Mouse (Mus musculus): ENCODE data around the gene Mapre1. TPM values are rescaled to one million over a fixed set of nuclear protein-coding genes. Genes with fewer than 3 reads are reported as not detected.

Gene Mapre1
- polyA plus RNA-seq, 1 experiment from 2014 or later: 238 TPM

Other genes starting within 250 kb of the Mapre1 start
- not detected in 2 replicates for gene 4930404H24Rik, start 248.5 kb upstream of the Mapre1 start, polyA plus RNA-seq (2014; fragmentation: Nextera tagmentation; extraction: Ambion mirVana)
- gene Nol4l, start 211.3 kb upstream of the Mapre1 start, polyA plus RNA-seq (2014; fragmentation: Nextera tagmentation; extraction: Ambion mirVana): 11.6 and 12.9 TPM in 2 replicates
- 61.5 and 66.5 TPM in 2 replicates for gene Commd7, start 108.5 kb upstream of the Mapre1 start, polyA plus RNA-seq (2014; fragmentation: Nextera tagmentation; extraction: Ambion mirVana)
- 7.0 and 7.6 TPM in 2 replicates for gene Dnmt3b, start 91.8 kb upstream of the Mapre1 start, polyA plus RNA-seq (2014; fragmentation: Nextera tagmentation; extraction: Ambion mirVana)
- gene Dnmt3c, start 44.6 kb upstream of the Mapre1 start, polyA plus RNA-seq (2014; fragmentation: Nextera tagmentation; extraction: Ambion mirVana): not detected in 2 replicates
- 0.11 TPM in 1 of 2 replicates, not detected in the other for gene Efcab8, start 38.7 kb downstream of the Mapre1 start, polyA plus RNA-seq (2014; fragmentation: Nextera tagmentation; extraction: Ambion mirVana)
- not detected in 2 replicates for gene Sun5, start 129.8 kb downstream of the Mapre1 start, polyA plus RNA-seq (2014; fragmentation: Nextera tagmentation; extraction: Ambion mirVana)
- gene Bpifb2, start 133.8 kb downstream of the Mapre1 start, polyA plus RNA-seq (2014; fragmentation: Nextera tagmentation; extraction: Ambion mirVana): not detected in 2 replicates
- gene Bpifb6, start 159.1 kb downstream of the Mapre1 start, polyA plus RNA-seq (2014; fragmentation: Nextera tagmentation; extraction: Ambion mirVana): 0.16 TPM in 1 of 2 replicates, not detected in the other
- gene Bpifb3, start 177.0 kb downstream of the Mapre1 start, polyA plus RNA-seq (2014; fragmentation: Nextera tagmentation; extraction: Ambion mirVana): 0.10 TPM in 1 of 2 replicates, not detected in the other
- gene Bpifb4, start 196.9 kb downstream of the Mapre1 start, polyA plus RNA-seq (2014; fragmentation: Nextera tagmentation; extraction: Ambion mirVana): 0.11 TPM in 1 of 2 replicates, not detected in the other
- gene Bpifa6, start 233.7 kb downstream of the Mapre1 start, polyA plus RNA-seq (2014; fragmentation: Nextera tagmentation; extraction: Ambion mirVana): 0.13 TPM in 1 of 2 replicates, not detected in the other

Measured in embryonic facial prominence, embryonic 14.5 days (tissue).